Mouse (Mus musculus) ovary, postnatal 14 days (tissue): Measurements from ENCODE around the gene Cd27.
"Not testable (repeated sequence)": the region's sequence is repeated elsewhere in the genome, so short reads cannot be mapped to it uniquely, and the experiment has no call there.

Experiments
- DNase-seq: peaks from one replicate; pipeline ENCODE4 v3.0.0; 2022; ENCODE audit warnings: low spot score

Cd27 gene

DNA sequence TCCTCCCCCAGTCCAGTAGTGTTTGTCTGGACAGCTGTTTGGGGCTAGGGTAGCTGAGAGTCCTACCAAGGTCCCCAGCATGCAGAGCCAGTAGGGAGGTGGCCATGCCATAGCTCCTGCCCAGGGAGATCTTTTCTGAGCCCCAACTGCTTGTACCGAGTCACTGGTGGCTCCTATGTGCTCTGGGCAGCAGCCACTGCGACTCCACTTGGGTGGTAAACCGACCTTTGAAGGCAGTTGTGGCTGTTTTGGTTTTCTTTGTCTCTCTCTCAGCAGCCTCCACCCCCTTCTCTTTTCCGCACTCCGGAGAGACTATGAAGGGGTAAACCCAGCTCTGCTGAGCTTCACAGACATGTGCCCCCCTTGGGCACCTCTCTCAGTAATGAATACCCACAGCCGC, at the start of gene Cd27:
TSS of gene Cd27 (minus strand) at position 229 of the 400 bp plus-strand sequence.
- no peak for DNase-seq

GRCm38 (mm10) chr6:125285890-125286289, 49.1 kb upstream of the Cd27 start, which contains the start of gene Tuba3a:
Gene Tuba3a, minus strand, starts transcription at chr6:125286042.
- DNase-seq = no peak

DNA sequence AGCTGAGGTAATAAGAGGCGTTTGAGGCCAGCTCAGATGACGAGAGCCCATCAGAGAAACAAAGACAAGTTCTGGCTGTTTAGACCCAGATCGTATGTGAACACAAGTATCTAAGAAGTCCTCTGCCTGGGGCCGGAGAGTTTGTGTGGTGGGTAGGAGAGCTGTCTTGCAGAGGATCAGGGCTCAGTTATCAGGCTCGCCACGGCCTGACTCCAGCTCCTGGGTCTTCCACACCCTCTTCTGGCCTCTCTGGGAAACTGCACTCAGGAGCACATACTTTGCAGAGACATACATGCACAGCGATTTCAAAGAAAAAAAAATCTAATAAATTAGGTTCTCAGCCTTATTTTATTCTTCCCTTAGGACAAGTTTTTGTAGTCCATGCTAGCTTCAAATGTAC, 47.9 kb upstream of the Cd27 start:
- DNase-seq = no peak

- no peak for DNase-seq
Measured at GRCm38 (mm10) chr6:125284250-125284649, 47.4 kb upstream of the Cd27 start.

DNA sequence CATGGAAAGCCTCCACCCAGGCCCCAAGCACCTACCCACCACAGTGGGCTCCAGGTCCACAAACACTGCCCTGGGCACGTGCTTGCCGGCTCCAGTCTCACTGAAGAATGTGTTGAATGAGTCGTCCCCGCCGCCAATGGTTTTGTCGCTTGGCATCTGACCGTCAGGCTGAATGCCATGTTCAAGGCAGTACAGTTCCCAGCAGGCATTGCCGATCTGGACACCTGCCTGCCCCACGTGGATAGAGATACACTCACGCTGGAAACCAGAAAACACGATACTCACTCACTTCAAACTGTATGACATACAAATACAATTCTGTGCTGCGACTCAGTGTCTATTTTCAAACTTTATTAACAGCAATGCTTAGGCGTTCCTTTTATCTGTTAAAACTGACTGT, 45.9 kb upstream of the Cd27 start:
- DNase-seq = not testable (repeated sequence)

GRCm38 (mm10) chr6:125279729-125280128, 42.9 kb upstream of the Cd27 start:
- no peak for DNase-seq

DNA sequence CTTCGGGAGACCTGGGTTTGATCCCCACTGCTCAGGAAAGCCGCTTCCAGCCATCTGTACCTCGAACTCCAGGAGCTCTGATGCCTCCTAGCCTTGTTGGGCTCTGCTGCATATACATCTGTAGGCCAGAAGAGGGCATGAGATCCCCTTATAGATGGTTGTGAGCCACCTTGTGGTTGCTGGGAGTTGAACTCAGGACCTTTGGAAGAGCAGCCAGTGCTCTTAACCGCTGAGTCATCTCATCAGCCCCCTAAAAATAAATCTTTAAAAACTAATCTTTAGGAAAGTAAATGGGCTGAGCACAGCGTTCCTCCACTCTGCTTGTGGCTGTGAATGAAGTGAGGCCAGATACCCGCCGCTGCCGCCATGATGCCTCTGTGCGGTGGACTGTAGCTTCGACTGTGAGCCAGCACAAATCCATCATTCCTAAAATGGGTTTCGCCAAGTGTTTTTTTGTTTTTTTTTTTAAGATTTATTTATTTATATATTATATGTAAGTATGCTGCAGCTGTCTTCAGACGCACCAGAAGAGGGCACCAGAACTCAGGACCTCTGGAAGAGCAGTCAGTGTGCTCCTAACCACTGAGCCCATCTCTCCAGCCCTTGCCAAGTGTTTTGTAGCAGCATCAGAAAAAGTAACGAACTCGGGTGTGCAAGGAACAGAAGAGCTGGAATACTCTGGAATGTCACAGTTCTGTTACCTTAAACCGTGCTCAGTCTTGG, 38.2 kb upstream of the Cd27 start:
- DNase-seq = peak; percentile 39

- DNase-seq = no peak
Measured at GRCm38 (mm10) chr6:125272228-125272785, 35.5 kb upstream of the Cd27 start.

- peak; percentile 91 for DNase-seq
Measured at GRCm38 (mm10) chr6:125271455-125272227, 34.8 kb upstream of the Cd27 start.

GRCm38 (mm10) chr6:125268799-125269198, 32.0 kb upstream of the Cd27 start:
- no peak for DNase-seq

DNA sequence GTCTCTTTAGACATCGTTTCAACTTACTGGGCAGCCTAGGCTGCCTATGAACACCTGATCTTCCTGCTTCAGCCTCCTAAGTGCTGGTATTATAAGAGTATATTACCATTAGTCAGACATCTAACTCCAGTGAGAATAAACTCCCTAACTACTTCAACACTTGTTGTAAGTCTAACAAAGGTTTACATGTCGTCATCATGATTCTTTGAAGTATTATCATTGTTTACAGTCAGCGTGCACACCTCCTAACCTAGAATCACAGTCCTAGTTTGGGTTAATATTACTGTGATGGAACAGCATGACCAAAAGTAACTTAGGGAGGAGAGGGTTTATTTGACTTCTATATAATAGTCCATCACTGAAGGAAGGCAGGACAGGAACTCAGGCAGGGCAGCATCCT, 30.7 kb upstream of the Cd27 start:
- no peak for DNase-seq

DNA sequence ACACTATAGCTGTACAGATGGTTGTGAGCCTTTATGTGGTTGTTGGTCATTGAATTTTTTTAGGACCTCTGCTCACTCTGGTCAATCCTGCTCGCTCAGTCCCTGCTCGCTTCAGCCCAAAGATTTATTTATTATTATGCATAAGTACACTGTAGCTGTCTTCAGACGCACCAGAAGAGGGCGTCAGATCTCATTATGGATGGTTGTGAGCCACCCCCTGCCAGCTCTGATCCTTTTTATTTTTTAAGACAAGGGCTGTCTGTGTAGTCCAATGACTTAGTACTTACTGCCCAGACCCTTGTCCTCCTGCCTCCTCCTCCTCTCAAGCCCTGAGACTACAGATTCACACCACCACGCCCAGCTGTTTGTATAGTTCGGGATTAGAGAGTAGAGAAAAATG, 29.8 kb upstream of the Cd27 start:
- DNase-seq = not testable (repeated sequence)

GRCm38 (mm10) chr6:125266091-125266490, 29.3 kb upstream of the Cd27 start:
- DNase-seq = no peak

GRCm38 (mm10) chr6:125265239-125265638, 28.4 kb upstream of the Cd27 start:
- DNase-seq = no peak

- no peak for DNase-seq
Measured at GRCm38 (mm10) chr6:125264219-125264618, 27.4 kb upstream of the Cd27 start.

DNA sequence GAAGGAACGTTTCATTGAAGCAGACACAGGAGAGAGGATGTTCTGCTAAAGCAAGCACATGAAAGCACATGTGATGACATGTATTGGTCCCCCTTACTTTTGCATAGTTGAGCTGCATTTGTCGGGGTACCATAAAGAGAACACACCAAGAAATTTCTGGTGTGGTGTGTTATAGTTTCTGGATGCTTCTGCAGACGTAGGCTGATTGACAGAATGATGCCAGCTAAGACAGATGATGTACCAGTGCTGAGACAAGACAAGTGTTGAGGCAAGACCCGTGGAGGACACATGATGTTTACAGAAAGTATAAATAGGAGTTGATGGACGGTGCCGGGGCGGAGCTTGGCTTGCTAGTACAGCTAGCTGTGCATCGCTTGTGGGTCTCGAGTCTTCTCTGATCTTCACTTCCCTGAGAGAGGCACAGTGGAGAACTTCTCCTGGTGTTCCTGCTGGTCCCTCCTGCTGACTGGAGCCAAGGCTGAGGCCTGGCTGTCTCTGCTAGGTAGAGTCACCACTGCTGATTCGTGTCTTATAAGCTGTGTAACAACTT, 23.3 kb upstream of the Cd27 start:
- DNase-seq = no peak

DNA sequence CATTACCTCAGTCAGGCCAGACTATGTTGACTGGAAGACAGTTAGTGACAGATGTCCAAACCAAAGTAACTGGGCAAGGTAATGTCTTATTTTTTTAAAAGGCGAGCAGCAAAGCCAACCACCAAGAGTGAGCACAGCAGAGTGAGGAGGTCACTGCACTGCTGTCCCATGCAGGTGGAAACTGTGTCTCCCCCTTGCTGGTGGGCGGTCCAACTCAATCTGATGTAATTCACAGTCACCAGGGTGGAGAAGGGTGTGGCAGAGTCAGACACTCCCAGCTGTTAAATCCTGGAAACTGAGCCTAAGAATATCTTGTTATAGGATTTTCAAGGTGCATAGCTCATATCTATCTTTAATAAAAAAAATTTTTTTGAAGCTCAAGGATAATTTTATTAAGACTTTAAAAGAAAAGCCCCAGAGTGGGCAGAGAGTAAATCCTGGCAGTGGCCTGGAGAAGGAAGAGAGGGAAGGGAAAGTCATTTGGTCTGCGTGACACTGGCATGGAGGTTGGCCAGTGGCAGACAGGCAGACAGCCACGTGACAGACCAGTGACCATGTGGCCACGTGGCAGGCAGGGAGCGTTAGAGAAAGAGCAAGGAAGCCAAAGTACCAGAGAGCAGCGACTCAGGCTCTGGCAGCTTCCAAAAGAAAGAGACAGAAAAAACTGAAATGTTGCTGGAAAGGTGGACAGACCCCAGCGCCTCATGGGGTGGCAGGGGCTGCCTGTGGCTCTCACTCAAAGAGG, 19.6 kb upstream of the Cd27 start:
- DNase-seq = no peak

DNA sequence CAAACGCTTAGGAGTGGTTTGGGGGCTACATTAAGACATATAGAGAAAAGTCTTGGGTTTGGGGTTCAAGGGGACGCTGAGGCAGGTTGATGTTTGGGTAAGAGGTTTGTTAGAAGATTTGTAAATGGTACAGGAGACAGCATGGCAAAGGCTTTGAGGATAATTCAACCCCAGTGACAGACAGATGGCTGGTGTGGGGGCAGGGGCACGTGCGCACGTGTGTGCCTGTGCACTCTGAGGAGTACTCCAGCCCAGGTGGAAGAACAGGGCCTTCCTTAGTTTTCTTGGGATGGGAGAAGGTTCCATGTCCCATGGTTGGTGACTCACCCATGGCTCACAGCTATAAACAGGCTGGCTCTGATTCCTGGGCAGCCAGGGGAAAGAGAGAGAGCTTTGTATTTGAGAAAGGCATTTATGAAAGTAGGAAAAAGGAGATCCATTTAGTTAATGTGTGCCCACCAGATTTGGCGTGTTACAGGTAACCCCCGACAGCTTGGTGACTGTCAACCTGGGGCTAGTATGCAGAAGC, 18.8 kb upstream of the Cd27 start:
- no peak for DNase-seq

DNA sequence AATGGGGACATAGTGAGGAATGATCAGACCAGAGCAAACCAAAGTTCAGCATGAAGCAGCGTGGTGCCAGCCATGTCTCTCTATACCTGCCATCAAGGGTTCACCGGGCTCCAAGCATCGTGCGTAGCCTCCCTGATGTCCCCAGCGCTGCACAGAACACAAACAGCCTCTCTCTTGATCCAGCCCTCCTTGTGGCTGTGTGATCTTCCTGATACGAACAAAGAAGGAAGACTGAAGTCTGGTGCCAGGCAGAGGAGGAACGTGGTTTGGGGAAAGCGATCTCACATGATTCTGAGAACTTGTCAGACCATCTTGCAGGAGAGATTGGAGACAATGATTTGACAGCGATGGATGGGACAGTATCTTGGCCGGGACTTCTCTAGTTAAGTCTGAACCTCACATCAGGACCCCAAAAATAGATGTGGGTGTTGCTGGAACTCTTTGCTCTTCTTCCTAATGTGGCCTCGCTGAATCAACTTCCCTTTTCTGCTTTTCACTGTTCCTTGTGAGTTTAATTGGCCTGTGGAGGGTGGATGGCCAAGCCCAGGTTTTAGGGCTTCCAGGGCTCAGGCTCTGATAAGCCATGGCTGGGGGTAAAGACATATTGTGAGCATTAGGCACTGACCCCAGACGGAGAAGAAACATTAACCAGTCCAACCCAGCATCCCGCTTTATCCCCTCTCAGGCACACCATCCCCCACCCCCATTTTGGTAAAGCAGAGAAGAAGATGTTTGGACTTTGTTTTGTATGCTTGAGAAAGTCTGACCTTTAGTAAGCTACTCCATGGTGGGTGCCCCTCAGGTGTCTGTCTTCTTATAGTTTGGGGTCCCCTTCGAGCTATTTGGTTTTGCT, 17.3 kb upstream of the Cd27 start:
- DNase-seq = no peak

GRCm38 (mm10) chr6:125252711-125253110, 15.9 kb upstream of the Cd27 start:
- DNase-seq = no peak

DNA sequence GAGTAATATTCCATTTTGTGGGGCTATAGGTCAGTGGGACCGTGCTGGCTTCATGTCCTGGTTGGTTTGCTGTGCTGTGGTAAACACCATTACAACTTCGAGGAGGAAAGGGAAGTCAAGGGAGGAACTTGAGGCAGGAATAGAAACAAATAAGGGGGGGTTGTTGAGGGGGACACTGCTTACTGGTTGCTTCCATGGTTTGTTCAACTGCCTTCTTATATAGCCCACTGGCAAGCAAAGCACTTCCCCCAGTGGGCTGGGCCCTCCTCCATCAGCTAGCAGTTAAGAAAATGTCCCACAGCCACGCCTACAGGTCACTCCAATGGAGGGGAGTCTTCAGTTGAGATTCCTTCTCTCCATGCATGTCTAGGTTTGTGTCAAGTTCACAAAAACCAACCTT, 15.5 kb upstream of the Cd27 start:
- no peak for DNase-seq
